Mouse (Mus musculus): ENCODE data around the gene Orai2.

GRCm38 (mm10) chr5:136122165-136122564 is 48.3 kb downstream of the Orai2 start:
- no peak for TF ChIP-seq CTCF (IDR thresholded peaks at IDR 0.05; ENCODE audit: low read depth, low read length)
- no peak for TF ChIP-seq GATA1 (IDR thresholded peaks at IDR 0.05; ENCODE audit: borderline replicate concordance, low read length)

All from G1E (cell line).